Mouse (Mus musculus) ES-CJ7 (cell line): ENCODE results near the gene Spcs2.
"Not testable (repeated sequence)": the region's sequence is repeated elsewhere in the genome, so short reads cannot be mapped to it uniquely, and the experiment has no call there.

Experiments used
- DNase-seq: peaks from one replicate; pipeline ENCODE4 v3.0.0; 2011; ENCODE audit warnings: low read depth, low spot score

Gene Spcs2

GRCm38 (mm10) chr7:99824649-99825483, 38.4 kb downstream of the Spcs2 start:
- no peak for DNase-seq

DNA sequence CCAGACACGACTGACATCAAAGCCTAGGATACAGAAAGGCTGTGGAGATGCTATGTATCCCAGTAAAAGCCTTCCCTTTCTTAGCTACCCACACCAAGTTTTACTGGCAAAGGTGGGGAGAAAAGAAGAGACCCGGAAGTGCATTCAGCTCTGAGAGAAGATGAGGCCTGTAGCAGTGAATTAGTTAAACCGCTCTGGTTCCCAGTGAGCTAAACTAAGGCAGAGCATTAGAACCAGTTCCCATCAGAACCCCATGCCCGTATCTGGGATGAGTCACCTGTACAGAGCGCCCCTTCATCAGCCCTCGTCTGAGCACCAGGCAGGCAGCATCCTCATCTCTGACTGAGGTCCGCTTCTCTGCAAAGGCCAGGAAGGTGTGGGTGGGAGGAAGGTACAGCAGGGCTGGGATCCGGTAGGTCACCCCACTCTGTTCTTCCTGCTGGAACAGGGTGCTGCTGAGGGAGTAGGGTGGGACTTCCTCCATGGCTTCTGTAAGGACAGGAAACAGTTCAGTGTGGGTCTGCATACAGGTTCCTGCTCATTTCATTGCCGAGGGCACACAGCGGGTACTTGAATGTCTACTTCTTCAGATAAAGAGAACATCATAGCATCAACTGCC, 40.1 kb downstream of the Spcs2 start:
- DNase-seq: no peak

GRCm38 (mm10) chr7:99822426-99822825, 40.8 kb downstream of the Spcs2 start:
- DNase-seq: no peak

DNA sequence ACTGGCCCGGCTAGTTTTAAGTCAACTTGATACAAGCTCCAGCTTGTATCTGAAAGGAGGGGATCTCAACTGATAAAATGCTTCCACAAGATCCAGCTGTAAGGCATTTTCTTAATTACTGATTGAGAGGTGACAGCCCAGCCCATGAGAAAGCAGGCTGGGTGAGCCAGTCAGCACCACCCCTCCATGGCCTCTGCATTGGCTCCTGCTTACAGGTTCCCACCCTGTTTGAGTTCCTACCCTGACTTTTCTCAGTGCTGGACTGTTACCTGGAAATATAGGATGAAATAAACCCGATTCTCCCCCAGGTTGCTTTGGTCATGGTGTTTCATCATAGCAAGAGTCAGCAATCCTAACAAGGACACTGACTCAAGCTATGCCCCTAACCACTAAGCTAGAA, 41.3 kb downstream of the Spcs2 start:
- DNase-seq: no peak

- not testable (repeated sequence) for DNase-seq
Observed at GRCm38 (mm10) chr7:99818181-99818725, 45.0 kb downstream of the Spcs2 start.

DNA sequence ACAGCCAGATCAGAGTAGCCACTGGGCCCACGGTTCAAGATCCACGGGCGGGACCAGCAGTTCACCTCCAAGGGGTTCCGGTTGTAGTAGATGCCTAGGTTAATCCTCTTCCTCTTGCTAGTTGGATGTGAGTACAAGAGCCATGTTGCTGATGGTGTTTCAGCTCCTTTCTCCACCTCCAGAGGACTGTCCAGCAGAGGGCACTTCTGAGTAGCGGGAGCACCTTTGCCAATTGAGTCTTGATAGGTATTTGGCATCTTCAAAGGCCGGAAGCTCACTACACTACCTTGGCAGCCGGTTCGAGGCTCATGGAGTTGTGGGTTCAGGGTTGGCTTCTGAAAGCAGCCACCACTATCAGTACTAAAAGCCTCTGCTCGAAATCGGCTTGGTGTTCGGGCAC, 49.9 kb downstream of the Spcs2 start:
- peak; percentile 54 for DNase-seq

DNA sequence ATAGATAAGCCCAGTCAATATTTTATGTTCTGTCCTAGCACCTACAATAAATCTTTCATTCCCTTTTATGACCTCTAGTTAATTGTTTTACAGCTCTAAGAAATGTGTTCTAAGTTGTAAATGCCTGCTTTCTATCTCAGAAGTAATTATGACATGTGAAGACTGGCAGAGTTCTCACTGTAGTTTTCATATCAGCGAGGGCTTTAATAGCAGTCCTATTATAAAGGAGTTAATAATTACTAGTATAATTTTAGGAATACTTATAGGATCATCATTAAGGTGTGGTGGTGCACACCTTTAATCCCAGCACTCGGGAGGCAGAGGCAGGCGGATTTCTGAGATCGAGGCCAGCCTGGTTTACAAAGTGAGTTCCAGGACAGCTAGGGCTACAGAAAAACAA, 51.6 kb downstream of the Spcs2 start:
- DNase-seq: no peak

GRCm38 (mm10) chr7:99810814-99811213, 52.4 kb downstream of the Spcs2 start:
- no peak for DNase-seq

DNA sequence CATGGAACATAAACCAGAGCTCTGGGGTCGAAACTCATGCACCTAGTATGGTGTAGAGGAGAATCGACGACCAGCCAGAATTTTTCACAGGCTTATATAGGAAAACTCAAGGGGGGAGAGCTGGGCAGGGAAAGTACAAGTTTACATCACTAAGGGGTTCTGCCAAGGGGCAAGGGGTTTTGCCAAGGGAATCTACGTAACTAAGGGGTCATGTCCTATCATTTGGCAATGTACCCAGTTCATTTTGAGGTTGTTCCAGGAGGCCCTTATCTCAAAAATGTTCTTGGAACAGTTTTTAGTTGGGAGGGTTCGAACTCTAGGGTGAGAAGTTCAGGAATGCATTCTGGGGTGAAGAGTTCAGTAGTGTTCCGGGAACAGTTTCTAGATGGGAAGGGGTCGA, 56.2 kb downstream of the Spcs2 start:
- not testable (repeated sequence) for DNase-seq

DNA sequence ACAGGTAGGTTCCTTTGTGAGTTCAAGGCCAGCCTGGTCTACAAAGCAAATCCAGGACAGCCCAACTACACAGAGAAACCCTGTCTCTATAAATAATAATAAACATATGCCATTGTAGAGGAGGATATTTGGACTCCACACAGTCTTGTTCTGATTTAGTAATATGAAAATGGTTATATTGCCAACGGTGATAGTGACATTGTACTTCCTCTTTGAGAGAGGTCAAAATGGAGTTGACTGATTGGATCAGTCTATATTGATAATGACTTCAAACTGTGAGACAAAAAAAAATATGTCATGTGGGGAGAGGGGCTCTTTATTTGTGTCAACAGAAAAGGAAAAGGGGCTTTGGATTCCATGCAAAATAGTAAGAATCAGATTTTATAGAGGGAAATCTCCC, 57.9 kb downstream of the Spcs2 start:
- DNase-seq: no peak

- not testable (repeated sequence) for DNase-seq
Observed at GRCm38 (mm10) chr7:99804033-99804432, 59.2 kb downstream of the Spcs2 start.

DNA sequence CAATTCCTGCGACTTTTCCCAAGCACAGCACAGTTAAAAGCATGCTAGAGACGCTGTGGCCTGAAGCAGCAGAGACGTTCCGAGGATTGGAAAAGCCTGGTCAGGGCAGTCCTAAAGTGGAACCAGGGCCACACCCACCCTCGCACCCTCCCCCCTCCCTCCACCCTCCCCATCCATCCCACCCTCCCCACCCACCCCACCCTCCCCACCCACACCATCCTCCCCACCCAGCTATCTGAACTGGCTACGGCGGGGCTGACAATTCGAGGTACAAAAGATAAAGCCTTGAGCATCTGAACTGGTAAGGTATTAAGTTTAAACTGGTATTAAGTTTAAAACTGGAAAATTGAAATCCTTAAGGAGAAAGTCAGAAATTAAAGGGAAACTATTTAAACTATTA, 59.7 kb downstream of the Spcs2 start:
- DNase-seq: no peak

DNA sequence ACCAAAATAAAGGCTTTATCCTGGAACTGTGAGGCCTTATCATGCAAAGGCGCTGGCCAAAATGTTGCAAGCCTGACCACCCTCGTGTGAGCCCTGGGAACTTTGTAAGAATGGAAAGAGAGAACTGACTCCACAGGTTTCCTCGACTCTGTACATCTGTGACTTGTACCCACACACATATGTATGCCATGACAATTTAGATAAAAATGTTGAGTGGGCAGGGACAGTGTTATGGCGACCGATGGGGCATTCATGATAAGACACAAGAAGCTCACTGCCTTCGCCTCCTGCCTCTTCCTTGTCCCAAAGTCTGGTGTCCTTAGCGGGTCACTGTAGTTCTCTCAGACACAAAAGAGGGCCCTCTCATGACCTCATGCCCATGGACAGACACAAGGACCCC, 64.1 kb downstream of the Spcs2 start:
- no peak for DNase-seq

GRCm38 (mm10) chr7:99797911-99798647, 65.2 kb downstream of the Spcs2 start:
- DNase-seq: peak; percentile 67

- no peak for DNase-seq
Observed at GRCm38 (mm10) chr7:99797261-99797660, 66.0 kb downstream of the Spcs2 start.

DNA sequence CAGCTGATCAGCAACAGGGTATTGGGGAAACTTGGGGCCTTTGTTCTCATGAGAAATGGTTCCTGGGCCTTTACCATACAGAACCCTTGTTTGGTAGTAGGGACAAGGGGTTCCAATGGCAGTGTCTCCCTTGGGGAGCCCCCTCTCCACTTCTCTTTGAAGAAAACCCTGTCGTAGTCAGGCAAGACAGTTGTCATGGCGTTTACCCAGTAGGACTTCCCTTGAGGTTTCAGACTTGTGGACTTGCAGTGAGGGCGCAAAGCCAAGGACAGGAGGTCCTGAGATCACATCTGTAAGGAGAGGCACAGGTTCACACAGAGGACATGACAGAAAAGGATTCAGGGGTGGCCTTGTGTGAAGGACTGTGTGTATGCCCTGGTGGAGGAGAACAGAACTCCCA, 66.8 kb downstream of the Spcs2 start:
- no peak for DNase-seq

DNA sequence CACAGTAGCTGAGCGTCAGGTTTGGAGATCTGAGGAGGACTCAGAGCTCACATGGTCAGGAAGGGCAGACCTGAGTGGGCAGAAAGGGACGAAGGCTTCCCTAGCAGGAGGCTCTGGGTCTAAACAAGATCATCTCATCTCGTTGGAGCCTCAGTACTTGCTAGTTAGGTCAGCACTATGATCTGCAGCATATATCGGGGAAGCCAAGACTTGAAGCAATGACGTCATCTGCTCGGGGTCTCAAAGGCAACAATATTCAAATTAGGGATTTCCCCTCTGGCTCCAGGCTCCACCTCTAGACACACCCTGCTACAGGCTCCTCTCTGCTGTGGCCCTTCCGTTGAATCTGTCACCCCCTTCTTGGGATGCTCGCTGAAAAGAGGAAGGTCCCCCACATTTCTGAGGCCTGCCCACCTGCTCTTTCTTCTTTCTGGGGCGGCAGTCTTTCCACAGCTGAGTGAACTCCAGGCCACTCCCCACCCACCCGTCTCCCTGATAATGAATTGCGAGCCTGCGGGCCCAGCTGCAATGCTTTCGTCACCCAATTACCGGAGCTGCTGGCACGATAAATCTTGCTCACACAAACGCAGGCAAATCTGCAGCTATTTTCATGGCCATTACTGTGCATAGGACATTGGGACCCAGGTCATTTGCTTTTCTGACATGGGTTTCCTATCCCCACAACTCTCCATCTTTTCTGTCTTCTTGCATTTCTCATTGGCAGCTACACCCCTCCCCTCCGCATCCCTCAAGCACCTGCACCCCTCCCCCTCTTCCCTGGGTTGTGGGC, 67.9 kb downstream of the Spcs2 start:
- DNase-seq: no peak

GRCm38 (mm10) chr7:99794096-99794495, 69.2 kb downstream of the Spcs2 start:
- DNase-seq: no peak

GRCm38 (mm10) chr7:99790816-99791215, 72.4 kb downstream of the Spcs2 start:
- no peak for DNase-seq

- DNase-seq: no peak
Observed at GRCm38 (mm10) chr7:99788563-99788962, 74.7 kb downstream of the Spcs2 start.

- no peak for DNase-seq
Observed at GRCm38 (mm10) chr7:99787935-99788334, 75.3 kb downstream of the Spcs2 start.
